Mouse (Mus musculus) liver, embryonic 13.5 days (tissue): ENCODE measurements at regions not wholly inside any gene's neighbourhood (a gene's known extent, or its start where the extent isn't known, plus 50 kb on each side); places are given as distances from the start of the nearest gene placed in this dataset.

ENCODE experiments used
- ATAC-seq: fragments of 200-750 bp; cut with Nextera tagmentation; 2 replicates; pipeline ENCODE4 v1.8.0; 2017; ENCODE audit warnings: low read depth, mild to moderate bottlenecking, moderate number of reproducible peaks, moderate library complexity
- DNase-seq: peaks from one replicate; pipeline ENCODE4 v3.0.0; 2022
- H3K27ac ChIP-seq: fragments of 300-500 bp; sonication (generic); 2 replicates; pipeline ENCODE4 v1.5.1; 2015; ENCODE audit warnings: moderate library complexity, mild to moderate bottlenecking, inconsistent platforms
- H3K27me3 ChIP-seq: fragments of 300-500 bp; sonication (generic); 2 replicates; pipeline ENCODE4 v1.6.1; 2015; ENCODE audit warnings: mild to moderate bottlenecking, inconsistent platforms
- H3K36me3 ChIP-seq: fragments of 300-500 bp; sonication (generic); 2 replicates; pipeline ENCODE4 v1.6.1; 2015; ENCODE audit warnings: mild to moderate bottlenecking, inconsistent platforms
- H3K4me1 ChIP-seq: fragments of 300-500 bp; sonication (generic); replicated peaks from 2 replicates; pipeline ENCODE4 v1.6.1; 2015; ENCODE audit warnings: inconsistent platforms
- H3K4me2 ChIP-seq: fragments of 300-500 bp; sonication (generic); 2 replicates; pipeline ENCODE4 v1.6.1; 2015; ENCODE audit warnings: inconsistent platforms, mild to moderate bottlenecking, moderate library complexity
- H3K4me3 ChIP-seq: fragments of 300-500 bp; sonication (generic); replicated peaks from 2 replicates; pipeline ENCODE4 v1.5.1; 2015; ENCODE audit warnings: mild to moderate bottlenecking, inconsistent platforms
- H3K9ac ChIP-seq: fragments of 300-500 bp; sonication (generic); 2 replicates; pipeline ENCODE4 v1.6.1; 2015; ENCODE audit warnings: mild to moderate bottlenecking, inconsistent platforms
- H3K9me3 ChIP-seq: fragments of 300-500 bp; sonication (generic); replicated peaks from 2 replicates; pipeline ENCODE4 v1.6.1; 2016; ENCODE audit warnings: inconsistent platforms
- WGBS: fragments of 180-500 bp; shearing (Covaris S2); methylation state at CpG from one replicate; pipeline ENCODE4 v1.1.7; 2015; ENCODE audit not compliant: insufficient replicate concordance; 5-methylcytosine and 5-hydroxymethylcytosine counted together

DNA sequence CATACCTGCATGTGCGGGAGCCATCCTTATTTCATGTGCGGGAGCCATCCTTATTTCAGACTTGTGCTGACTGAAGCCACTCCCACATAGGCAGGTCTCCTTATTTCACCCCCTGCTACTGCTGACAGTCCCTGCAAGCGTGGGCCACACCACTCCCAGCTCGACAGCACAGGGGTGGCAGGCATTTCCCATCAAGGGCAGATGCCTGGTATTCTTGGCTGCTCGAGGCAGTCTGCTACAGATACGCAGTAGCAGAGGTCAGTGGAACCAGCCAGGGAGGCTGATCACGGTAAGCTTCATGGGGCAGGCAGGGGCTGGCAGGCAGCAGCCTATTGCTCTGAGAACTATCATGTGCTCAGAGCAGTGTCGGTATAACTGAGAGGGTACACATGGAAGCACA is 215.6 kb downstream of the Mroh4 start:
- no peaks in the 10 kb centered on the region for H3K36me3 ChIP-seq
- H3K4me3 ChIP-seq: no peak overlapping the region
- H3K27me3 ChIP-seq: no peaks in the 10 kb centered on the region
- no peak overlapping the region for H3K9ac ChIP-seq
- no peak for ATAC-seq
- 65% methylated on average over 8 of the region's 8 CpGs for WGBS
- no peaks in the 10 kb centered on the region for H3K9me3 ChIP-seq
- H3K4me2 ChIP-seq: no peak overlapping the region
- H3K4me1 ChIP-seq: no peaks in the 10 kb centered on the region
- DNase-seq: no peak
- H3K27ac ChIP-seq: no peak overlapping the region

DNA sequence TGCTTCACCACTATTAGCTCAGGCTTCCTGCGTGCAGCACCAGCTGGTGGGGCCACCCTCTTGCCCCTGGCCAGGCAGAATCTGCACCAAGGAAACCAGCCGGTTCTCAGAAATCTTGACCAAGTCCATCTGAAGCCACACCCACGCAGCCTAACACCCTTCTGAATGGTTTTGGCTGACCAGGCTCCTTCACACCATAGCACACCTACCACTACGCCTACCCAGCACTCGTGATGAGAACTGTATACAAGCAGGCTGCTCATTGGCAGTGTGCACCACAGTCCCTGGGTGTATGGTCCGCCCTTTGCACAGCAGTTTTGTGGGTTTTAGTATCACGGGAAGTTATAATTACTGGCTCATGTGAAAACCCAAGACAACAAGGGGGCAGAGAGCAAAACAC is 217.5 kb downstream of the Mroh4 start:
- DNase-seq: no peak
- H3K9ac ChIP-seq: no peak overlapping the region
- no peaks in the 10 kb centered on the region for H3K9me3 ChIP-seq
- no peak overlapping the region for H3K27ac ChIP-seq
- no peak overlapping the region for H3K4me2 ChIP-seq
- 63% methylated on average over 7 of the region's 7 CpGs for WGBS
- ATAC-seq: no peak
- H3K4me1 ChIP-seq: no peaks in the 10 kb centered on the region
- no peak overlapping the region for H3K4me3 ChIP-seq
- no peaks in the 10 kb centered on the region for H3K27me3 ChIP-seq
- H3K36me3 ChIP-seq: no peaks in the 10 kb centered on the region

DNA sequence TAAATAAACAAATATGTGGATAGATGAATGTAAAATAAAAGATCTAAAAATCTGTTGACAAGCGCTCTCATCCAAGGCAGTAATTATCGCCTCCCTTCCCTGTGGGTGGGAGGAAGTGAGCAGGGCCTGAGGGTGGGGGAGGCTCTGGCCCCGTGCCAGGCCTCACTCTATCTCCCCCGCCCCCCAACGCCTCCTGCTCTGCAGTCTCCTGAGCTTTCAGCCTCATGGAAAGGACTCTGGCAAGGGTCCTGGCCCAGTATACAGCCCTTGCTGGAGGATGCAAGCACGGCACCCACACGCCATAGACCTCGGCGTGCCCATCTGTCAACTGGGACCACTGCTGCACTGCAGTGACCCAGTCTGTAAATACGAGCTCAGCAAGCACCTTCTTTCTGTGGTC is 222.9 kb downstream of the Mroh4 start:
- DNase-seq (no peak), ATAC-seq (no peak)
- Histone ChIP-seq H3K9me3 (no peaks in the 10 kb centered on the region), H3K9ac (no peak overlapping the region), H3K27me3 (no peaks in the 10 kb centered on the region), H3K4me1 (no peaks in the 10 kb centered on the region), H3K4me2 (no peak overlapping the region), H3K36me3 (no peaks in the 10 kb centered on the region), H3K27ac (no peak overlapping the region), H3K4me3 (no peak overlapping the region)
- WGBS: 57% methylated on average over 10 of the region's 10 CpGs

DNA sequence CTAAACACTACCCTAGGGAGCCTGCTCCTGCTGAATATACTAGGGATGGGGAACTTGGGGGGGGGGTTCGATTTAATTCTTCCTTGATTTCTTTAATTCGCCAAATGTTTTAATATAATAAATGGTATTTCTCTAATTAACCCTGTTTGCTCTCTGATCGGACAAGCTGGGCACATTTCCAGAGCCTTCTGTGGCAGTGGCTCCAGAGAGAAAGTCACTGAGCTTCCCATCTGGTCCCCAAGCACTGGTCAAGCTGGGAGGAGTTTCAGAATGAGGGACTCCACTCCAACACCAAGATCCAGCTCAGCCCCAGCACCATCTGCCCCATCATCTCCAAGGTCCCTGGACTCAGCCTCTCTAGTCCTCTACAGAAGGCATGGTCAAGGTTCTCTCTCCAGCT is 223.9 kb downstream of the Mroh4 start:
- WGBS: 54% methylated on average over 3 of the region's 3 CpGs

DNA sequence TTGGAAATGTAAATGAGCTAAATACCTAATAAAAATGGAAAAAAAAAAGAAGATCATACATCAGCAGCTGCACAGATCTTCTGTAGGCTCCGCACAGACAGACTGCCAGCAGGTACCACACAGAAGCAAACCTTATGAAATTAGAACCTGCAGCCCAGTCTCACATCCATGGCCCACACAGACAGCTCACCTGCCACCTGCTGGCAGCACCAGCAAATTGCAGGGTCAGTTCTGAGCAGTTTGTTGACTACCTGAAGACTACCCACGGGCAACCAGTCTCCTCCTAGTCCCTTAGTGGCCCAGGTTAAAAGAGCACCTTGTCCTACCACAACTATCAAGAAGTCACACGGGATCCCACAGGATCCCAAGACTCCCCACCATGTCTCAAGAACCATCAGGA is 225.1 kb downstream of the Mroh4 start:
- Histone ChIP-seq H3K4me3 (no peak overlapping the region), H3K9me3 (no peaks in the 10 kb centered on the region), H3K36me3 (no peaks in the 10 kb centered on the region), H3K4me1 (no peaks in the 10 kb centered on the region), H3K4me2 (no peak overlapping the region), H3K27ac (no peak overlapping the region), H3K9ac (no peak overlapping the region), H3K27me3 (no peaks in the 10 kb centered on the region)
- WGBS: 48% methylated on average over 3 of the region's 3 CpGs
- DNase-seq (no peak), ATAC-seq (no peak)

More for the DNA sequence above, 223.9 kb downstream of the Mroh4 start:
- H3K4me3 ChIP-seq: no peak overlapping the region
- DNase-seq (no peak), ATAC-seq (no peak)
- H3K36me3 ChIP-seq: no peaks in the 10 kb centered on the region
- no peaks in the 10 kb centered on the region for H3K9me3 ChIP-seq
- H3K27me3 ChIP-seq: no peaks in the 10 kb centered on the region
- no peak overlapping the region for H3K9ac ChIP-seq
- H3K4me2 ChIP-seq: no peak overlapping the region
- H3K4me1 ChIP-seq: no peaks in the 10 kb centered on the region
- H3K27ac ChIP-seq: no peak overlapping the region

DNA sequence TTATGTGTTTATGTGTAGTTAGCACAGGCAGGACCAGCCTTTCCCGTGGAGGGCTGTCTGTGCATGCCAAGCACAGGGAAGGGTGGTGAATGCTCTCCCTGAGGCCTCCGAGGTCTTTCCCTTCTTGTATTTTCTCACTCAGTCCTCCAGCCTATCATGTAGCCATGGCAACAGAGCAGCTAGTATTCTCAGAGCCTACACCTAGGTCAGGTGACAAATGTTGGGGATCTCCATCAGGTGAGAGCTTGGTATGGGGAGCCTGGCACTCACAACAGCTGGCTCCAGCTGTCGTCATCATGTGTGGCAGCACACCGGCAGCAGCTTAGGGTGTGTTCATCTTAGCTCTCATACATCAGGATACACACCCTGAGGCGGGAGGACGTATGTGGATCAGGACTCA is 231.3 kb downstream of the Mroh4 start:
- Histone ChIP-seq H3K4me1 (no peaks in the 10 kb centered on the region), H3K4me2 (no peak overlapping the region), H3K4me3 (no peak overlapping the region), H3K36me3 (no peaks in the 10 kb centered on the region), H3K9me3 (no peaks in the 10 kb centered on the region), H3K27me3 (no peaks in the 10 kb centered on the region), H3K9ac (no peak overlapping the region), H3K27ac (no peak overlapping the region)
- ATAC-seq (no peak), DNase-seq (no peak)
- 54% methylated on average over 6 of the region's 6 CpGs for WGBS

DNA sequence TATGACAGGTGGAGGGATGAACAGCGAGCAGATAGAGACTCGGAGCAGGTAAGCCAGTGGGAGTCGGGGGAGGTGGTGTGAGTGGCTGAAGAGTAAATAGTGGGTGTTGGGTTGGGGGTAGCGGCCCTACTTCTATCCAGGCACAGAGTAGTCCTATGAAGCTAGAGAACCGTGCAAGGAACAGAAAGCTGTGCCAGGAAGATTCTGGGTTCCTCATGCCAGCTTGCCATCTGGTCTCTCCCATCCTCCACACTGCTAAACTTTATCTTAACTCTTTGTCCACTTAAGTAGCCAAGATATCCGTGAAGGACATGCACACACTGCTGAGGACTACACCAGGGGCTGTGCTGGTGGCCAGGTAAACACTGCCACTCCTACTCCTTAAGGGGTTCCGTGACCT is 234.9 kb downstream of the Mroh4 start:
- Histone ChIP-seq H3K9me3 (no peaks in the 10 kb centered on the region), H3K4me3 (no peak overlapping the region), H3K4me1 (no peaks in the 10 kb centered on the region), H3K36me3 (no peaks in the 10 kb centered on the region), H3K27ac (no peak overlapping the region), H3K9ac (no peak overlapping the region), H3K27me3 (no peaks in the 10 kb centered on the region), H3K4me2 (no peak overlapping the region)
- ATAC-seq: no peak
- 66% methylated on average over 7 of the region's 7 CpGs for WGBS
- no peak for DNase-seq

DNA sequence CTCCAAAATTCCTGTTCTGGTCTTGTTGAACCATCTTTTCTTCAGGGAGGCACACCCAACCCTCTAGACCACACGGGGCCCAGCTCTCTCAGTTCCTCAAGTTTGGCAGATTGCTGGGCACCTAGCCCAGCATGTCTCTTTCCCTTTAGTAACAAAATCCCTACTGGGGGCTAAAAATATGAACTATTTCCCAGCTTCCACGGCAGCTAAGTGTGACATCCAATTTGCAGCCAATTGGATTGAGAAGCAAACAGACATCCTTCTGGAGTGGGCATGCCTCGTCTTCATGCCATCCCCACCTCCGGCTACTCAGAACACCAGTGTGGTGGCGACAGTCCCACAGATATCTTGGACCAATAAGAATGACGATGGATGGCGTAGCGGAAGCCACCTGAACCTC is 240.1 kb downstream of the Mroh4 start:
- Histone ChIP-seq H3K27ac (no peak overlapping the region), H3K27me3 (no peaks in the 10 kb centered on the region), H3K4me3 (no peak overlapping the region), H3K36me3 (no peaks in the 10 kb centered on the region), H3K9ac (no peak overlapping the region), H3K9me3 (no peaks in the 10 kb centered on the region), H3K4me1 (no peaks in the 10 kb centered on the region), H3K4me2 (no peak overlapping the region)
- WGBS: 71% methylated on average over 8 of the region's 8 CpGs
- DNase-seq (no peak), ATAC-seq (no peak)

DNA sequence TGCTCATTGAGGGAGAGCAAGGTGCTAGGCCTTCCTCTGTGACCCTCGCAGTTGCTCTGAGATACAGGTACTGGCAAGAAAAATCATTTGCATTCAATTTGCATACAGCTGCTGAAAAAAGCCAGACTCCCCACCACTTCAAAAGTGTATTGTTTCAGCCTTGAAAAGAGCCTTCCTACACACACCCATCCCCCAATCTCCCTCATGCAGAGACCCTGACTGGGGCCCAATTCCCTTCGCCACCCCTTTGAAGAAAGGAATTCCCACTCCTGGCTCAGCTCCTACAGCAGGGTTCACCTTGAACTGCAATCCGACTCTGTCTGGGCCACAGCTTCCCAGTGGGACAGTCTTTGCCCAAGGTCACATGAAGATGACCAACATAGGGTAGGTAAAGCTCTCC is 248.6 kb downstream of the Mroh4 start:
- H3K27ac ChIP-seq: no peak overlapping the region
- DNase-seq (no peak), ATAC-seq (no peak)
- H3K27me3 ChIP-seq: no peaks in the 10 kb centered on the region
- WGBS: 12% methylated on average over 3 of the region's 3 CpGs
- H3K4me3 ChIP-seq: no peak overlapping the region
- no peak overlapping the region for H3K4me2 ChIP-seq
- H3K9ac ChIP-seq: no peak overlapping the region
- no peaks in the 10 kb centered on the region for H3K4me1 ChIP-seq
- no peaks in the 10 kb centered on the region for H3K9me3 ChIP-seq
- H3K36me3 ChIP-seq: no peaks in the 10 kb centered on the region

DNA sequence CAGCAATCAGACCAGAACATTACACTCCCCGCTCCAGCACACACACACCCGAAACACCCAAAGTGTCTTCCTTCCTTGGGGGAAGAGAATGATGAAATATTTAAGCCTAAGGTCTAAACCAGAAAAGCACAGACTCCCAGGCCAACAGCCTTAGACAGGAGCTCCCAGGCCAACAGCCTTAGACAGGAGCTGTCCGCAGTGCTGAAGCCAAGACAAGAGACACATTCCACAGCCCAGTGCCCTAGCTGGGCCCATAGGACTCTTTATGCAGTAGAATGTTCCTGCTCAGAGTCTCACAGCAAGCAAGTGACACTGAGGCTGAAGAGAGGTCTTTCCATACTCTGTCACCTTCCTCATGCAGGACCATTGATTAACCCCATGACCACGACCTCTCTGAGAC is 253.6 kb downstream of the Mroh4 start:
- Histone ChIP-seq H3K9ac (no peak overlapping the region), H3K27me3 (no peaks in the 10 kb centered on the region), H3K4me3 (no peak overlapping the region), H3K4me2 (no peak overlapping the region), H3K9me3 (peaks cover 9% of the 10 kb centered on the region; the same call in 1 of the 2 replicates), H3K27ac (no peak overlapping the region), H3K4me1 (no peaks in the 10 kb centered on the region), H3K36me3 (no peaks in the 10 kb centered on the region)
- ATAC-seq (no peak), DNase-seq (no peak)
- WGBS: 38% methylated on average over 4 of the region's 4 CpGs

DNA sequence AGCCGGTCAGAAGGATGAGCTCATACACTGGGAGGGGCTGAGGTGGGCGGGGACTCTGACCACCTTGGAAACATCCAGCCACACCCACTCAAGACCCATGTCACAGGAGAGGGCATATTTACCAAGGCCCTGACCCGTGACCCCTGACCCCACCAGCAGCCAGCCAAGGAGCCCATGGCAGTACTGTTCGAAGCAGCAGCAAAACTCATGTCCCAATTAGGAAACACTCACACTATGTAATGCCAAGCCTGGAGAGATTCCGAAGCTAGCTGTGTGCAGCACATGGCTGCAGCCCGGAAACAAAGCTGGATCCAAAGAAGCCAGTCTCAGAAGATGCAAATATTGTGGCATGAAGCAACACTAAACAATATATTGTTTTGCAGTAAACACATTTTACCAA is 256.8 kb downstream of the Mroh4 start:
- Histone ChIP-seq H3K9me3 (peaks cover 9% of the 10 kb centered on the region; the same call in 1 of the 2 replicates), H3K4me3 (no peak overlapping the region), H3K9ac (no peak overlapping the region), H3K36me3 (no peaks in the 10 kb centered on the region), H3K27me3 (no peaks in the 10 kb centered on the region), H3K4me2 (no peak overlapping the region), H3K27ac (no peak overlapping the region), H3K4me1 (no peaks in the 10 kb centered on the region)
- ATAC-seq: no peak
- 65% methylated on average over 6 of the region's 6 CpGs for WGBS
- no peak for DNase-seq

DNA sequence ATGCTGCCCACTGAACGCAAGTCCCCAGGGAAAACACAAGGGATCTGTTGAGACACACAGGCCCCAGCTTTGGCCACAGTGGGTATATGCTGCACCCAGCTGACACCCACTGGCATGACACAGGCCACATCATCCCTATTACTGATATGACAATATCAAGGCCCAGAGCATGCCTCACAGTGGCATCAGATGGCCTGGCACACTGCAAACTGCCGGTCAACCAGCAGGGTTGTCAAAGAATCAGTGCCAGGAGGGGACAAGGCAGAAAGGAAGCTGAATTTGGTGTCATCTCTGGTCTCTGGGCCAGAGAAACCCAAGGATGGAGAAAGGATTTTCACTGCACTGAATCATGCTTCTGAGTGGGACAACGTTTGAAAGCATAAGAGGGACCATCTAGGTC is 266.7 kb downstream of the Mroh4 start:
- no peak overlapping the region for H3K9ac ChIP-seq
- no peaks in the 10 kb centered on the region for H3K36me3 ChIP-seq
- H3K4me1 ChIP-seq: no peaks in the 10 kb centered on the region
- no peak for DNase-seq
- H3K4me3 ChIP-seq: no peak overlapping the region
- H3K27ac ChIP-seq: no peak overlapping the region
- ATAC-seq: no peak
- no peaks in the 10 kb centered on the region for H3K27me3 ChIP-seq
- H3K4me2 ChIP-seq: no peak overlapping the region
- 66% methylated on average over 3 of the region's 3 CpGs for WGBS
- H3K9me3 ChIP-seq: peaks cover 5% of the 10 kb centered on the region; the same call in 1 of the 2 replicates

DNA sequence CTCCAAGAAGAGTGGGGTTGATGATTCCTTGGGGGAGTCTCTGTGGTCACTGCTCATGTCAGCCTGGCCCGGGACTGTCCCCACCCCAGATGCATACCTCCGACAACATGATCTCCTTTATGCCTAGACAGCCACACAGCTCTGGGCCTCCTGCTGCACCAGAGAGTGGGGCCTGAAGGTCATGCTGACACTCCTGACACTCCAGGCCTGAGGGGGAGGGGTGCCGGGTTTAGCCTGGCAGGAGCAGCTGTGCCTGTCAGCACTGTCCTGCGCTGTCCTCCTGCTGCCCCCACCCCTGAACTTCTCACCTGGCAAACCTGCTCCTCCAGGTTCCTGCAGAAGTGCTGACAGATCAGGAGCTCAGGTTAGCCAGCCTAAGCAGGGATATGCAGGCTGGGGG is 288.2 kb downstream of the Mroh4 start:
- ATAC-seq: no peak
- Histone ChIP-seq H3K36me3 (no peaks in the 10 kb centered on the region), H3K4me2 (no peak overlapping the region), H3K27me3 (no peaks in the 10 kb centered on the region), H3K9me3 (peaks cover 6% of the 10 kb centered on the region; the same call in 1 of the 2 replicates), H3K9ac (no peak overlapping the region), H3K27ac (no peak overlapping the region), H3K4me3 (no peak overlapping the region), H3K4me1 (no peaks in the 10 kb centered on the region)
- WGBS: 37% methylated on average over 4 of the region's 4 CpGs
- DNase-seq: no peak
